Mouse (Mus musculus) testis, adult 2 months (tissue): ENCODE results near the gene Lefty2. TPM values are rescaled to one million over a fixed set of nuclear protein-coding genes. Genes with fewer than 3 reads are reported as not detected.

Experiments
- H3K27ac ChIP-seq: fragments of 200-500 bp; 2 replicates; pipeline ENCODE4 v1.5.1; 2012; ENCODE audit warnings: low read depth, low read length; ENCODE audit not compliant: control insufficient read depth, insufficient read depth
- H3K27me3 ChIP-seq: fragments of 200-500 bp; 2 replicates; pipeline ENCODE4 v1.6.1; 2012; ENCODE audit warnings: mild to moderate bottlenecking, low read length, moderate library complexity; ENCODE audit not compliant: control insufficient read depth, insufficient read depth
- H3K36me3 ChIP-seq: fragments of 200-500 bp; 2 replicates; pipeline ENCODE4 v1.6.1; 2012; ENCODE audit warnings: mild to moderate bottlenecking, low read length; ENCODE audit not compliant: control insufficient read depth, insufficient read depth
- H3K4me1 ChIP-seq: fragments of 200-500 bp; 2 replicates; pipeline ENCODE4 v1.6.1; 2012; ENCODE audit warnings: low read length; ENCODE audit not compliant: control insufficient read depth, insufficient read depth
- H3K4me3 ChIP-seq: fragments of 200-500 bp; 2 replicates; pipeline ENCODE4 v1.5.1; 2012; ENCODE audit warnings: low read depth, mild to moderate bottlenecking, low read length, moderate library complexity, mixed read lengths; ENCODE audit not compliant: control insufficient read depth
- CTCF ChIP-seq: fragments of 200-500 bp; IDR thresholded peaks from 2 replicates; pipeline ENCODE4 v1.5.1; 2012; ENCODE audit warnings: low read depth, mild to moderate bottlenecking, inconsistent platforms, low read length, moderate library complexity; ENCODE audit not compliant: control insufficient read depth, insufficient read depth, insufficient replicate concordance
- POLR2A ChIP-seq: fragments of 200-500 bp; IDR thresholded peaks from 2 replicates; pipeline ENCODE4 v1.6.1; 2012; ENCODE audit warnings: low read depth, mild to moderate bottlenecking, inconsistent platforms, low read length, moderate library complexity; ENCODE audit not compliant: control insufficient read depth
- polyA plus RNA-seq: library from polyadenylated mRNA; depleted of rRNA; stranded (reverse); fragments of >200 nt; gene quantifications from 2 replicates; pipeline ENCODE4 v1.2.3, GENCODE M21; 2012

The Lefty2 gene
- polyA plus RNA-seq, 1 experiment, result 0.17 TPM

GRCm38 (mm10) chr1:180919686-180920085 is 26.8 kb downstream of the Lefty2 start:
- Histone ChIP-seq H3K4me3 (no peak overlapping the region), H3K27ac (no peak overlapping the region), H3K36me3 (no peaks in the 10 kb centered on the region), H3K27me3 (no peaks in the 10 kb centered on the region), H3K4me1 (no peaks in the 10 kb centered on the region; the same call in 1 of the 2 replicates)
- TF ChIP-seq CTCF (peak; percentile 97), POLR2A (no peak)

- Histone ChIP-seq H3K36me3 (no peaks in the 10 kb centered on the region), H3K27ac (no peak overlapping the region), H3K4me1 (peaks cover 3% of the 10 kb centered on the region), H3K4me3 (no peak overlapping the region), H3K27me3 (no peaks in the 10 kb centered on the region)
- no peak for TF ChIP-seq CTCF
- no peak for TF ChIP-seq POLR2A
Measured at GRCm38 (mm10) chr1:180922273-180923048, 29.6 kb downstream of the Lefty2 start.

GRCm38 (mm10) chr1:180924737-180925136 is 31.8 kb downstream of the Lefty2 start:
- Histone ChIP-seq H3K27me3 (no peaks in the 10 kb centered on the region), H3K4me3 (no peak overlapping the region), H3K27ac (no peak overlapping the region; the same call in 1 of the 2 replicates), H3K36me3 (no peaks in the 10 kb centered on the region), H3K4me1 (peaks cover 3% of the 10 kb centered on the region)
- no peak for TF ChIP-seq POLR2A
- TF ChIP-seq CTCF, result no peak

GRCm38 (mm10) chr1:180926286-180926685 is 33.4 kb downstream of the Lefty2 start:
- peaks cover 3% of the 10 kb centered on the region for H3K4me1 ChIP-seq
- no peaks in the 10 kb centered on the region for H3K27me3 ChIP-seq
- TF ChIP-seq POLR2A (no peak), CTCF (no peak)
- H3K27ac ChIP-seq, result no peak overlapping the region
- no peak overlapping the region for H3K4me3 ChIP-seq
- no peaks in the 10 kb centered on the region for H3K36me3 ChIP-seq

- no peak overlapping the region for H3K4me3 ChIP-seq
- TF ChIP-seq POLR2A (no peak), CTCF (no peak)
Measured at GRCm38 (mm10) chr1:180929599-180929998, 36.7 kb downstream of the Lefty2 start.

GRCm38 (mm10) chr1:180931106-180931505 is 38.2 kb downstream of the Lefty2 start:
- TF ChIP-seq CTCF, result no peak
- no peak for TF ChIP-seq POLR2A
- Histone ChIP-seq H3K27me3 (no peaks in the 10 kb centered on the region), H3K4me1 (no peaks in the 10 kb centered on the region), H3K4me3 (no peak overlapping the region), H3K27ac (no peak overlapping the region), H3K36me3 (no peaks in the 10 kb centered on the region)

More at GRCm38 (mm10) chr1:180929599-180929998, 36.7 kb downstream of the Lefty2 start:
- Histone ChIP-seq H3K4me1 (peaks cover 3% of the 10 kb centered on the region), H3K27ac (no peak overlapping the region), H3K36me3 (no peaks in the 10 kb centered on the region), H3K27me3 (no peaks in the 10 kb centered on the region)

- Histone ChIP-seq H3K36me3 (no peaks in the 10 kb centered on the region), H3K27ac (no peak overlapping the region), H3K4me1 (peaks cover 4% of the 10 kb centered on the region; the same call in 1 of the 2 replicates), H3K4me3 (no peak overlapping the region), H3K27me3 (no peaks in the 10 kb centered on the region)
- no peak for TF ChIP-seq CTCF
- no peak for TF ChIP-seq POLR2A
Measured at GRCm38 (mm10) chr1:180933659-180934058, 40.8 kb downstream of the Lefty2 start.
